Mouse (Mus musculus): ENCODE results near the gene Usp22.
A peak's percentile ranks its signal among the peaks of the same experiment; 100 is the strongest.
"Not testable (repeated sequence)": the region's sequence is repeated elsewhere in the genome, so short reads cannot be mapped to it uniquely, and the experiment has no call there.

Gene Usp22

GRCm38 (mm10) chr11:61183820-61184219 is 9.0 kb upstream of the Usp22 start:
- DNase-seq = no peak

DNA sequence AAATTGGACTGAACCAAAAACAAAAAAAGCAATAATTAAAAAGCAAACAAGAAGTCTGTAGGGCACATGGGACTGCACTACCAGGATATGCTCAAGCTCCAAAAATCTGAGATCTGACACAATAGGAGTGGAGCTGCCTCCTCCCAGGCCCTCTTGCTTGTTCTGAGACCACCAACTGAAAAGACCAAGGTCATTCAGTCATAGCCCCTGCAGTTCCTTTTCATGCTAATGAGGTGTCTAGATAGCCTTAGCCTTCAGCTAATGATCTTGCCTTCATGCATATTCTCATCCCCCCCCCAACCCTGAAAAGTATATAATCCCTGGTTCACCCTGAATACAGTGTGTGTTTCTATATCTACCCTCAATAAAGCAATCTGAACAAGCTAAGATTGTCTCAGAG is 6.8 kb upstream of the Usp22 start:
- DNase-seq = no peak

DNA sequence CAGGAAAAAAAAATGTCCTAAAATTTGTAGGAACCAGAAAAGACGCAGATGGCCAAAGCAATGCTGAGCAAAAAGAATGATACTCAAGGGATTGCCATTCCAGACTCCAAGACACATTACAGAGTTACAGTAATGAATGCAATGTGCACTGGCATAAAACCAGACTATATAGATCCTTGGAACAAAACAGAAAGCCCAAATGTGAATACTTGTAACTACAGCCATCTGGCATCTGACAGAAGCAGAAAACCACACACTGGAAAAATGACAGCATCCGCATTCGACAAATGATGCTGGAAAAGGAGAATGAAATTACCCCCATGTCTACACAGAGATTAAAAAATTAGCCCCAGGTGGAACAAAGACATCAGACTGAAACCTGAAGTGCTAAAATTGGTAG is 5.5 kb upstream of the Usp22 start:
- no peak for DNase-seq

DNA sequence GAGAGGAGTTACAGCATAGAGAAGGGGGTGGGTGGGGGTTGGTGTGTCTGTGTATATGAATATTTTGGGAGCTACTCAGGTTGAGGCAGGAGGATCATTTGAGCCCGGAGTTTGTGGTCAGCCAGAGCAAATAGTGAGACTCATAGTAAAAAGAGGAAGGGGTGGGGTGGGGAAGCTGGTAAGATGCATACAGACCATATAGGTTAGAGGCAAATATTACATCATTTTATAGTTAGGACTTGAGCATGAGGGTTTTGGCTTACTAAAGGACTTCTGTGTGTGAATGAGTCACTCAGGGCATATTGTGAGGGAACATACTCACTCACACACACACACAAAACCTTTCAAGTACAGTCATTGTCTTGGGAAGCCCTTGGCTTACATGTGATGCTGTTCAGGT is 1.5 kb upstream of the Usp22 start:
- no peak for DNase-seq

- DNase-seq = no peak
Observed at GRCm38 (mm10) chr11:61175778-61176177, 923 bp upstream of the Usp22 start.

GRCm38 (mm10) chr11:61174291-61174820 is 499 bp downstream of the Usp22 start:
- DNase-seq = peak; percentile 69

DNA sequence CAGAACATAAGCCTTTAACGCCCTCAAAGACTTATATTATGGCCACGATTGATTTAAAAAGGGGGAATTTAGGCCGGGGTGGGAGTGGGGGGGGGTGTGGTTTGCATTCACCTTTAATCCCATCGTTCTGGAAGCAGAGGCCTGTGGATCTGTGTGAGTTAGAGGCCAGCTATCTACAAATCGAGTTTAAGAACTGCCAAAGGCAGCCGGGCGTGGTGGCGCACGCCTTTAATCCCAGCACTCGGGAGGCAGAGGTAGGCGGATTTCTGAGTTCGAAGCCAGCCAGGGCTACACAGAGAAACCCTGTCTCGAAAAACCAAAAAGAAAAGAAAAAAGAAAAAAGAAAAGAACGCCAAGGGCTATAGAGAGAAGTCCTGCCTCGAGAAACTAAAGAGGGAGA is 1.4 kb downstream of the Usp22 start:
- DNase-seq = not testable (repeated sequence)

DNA sequence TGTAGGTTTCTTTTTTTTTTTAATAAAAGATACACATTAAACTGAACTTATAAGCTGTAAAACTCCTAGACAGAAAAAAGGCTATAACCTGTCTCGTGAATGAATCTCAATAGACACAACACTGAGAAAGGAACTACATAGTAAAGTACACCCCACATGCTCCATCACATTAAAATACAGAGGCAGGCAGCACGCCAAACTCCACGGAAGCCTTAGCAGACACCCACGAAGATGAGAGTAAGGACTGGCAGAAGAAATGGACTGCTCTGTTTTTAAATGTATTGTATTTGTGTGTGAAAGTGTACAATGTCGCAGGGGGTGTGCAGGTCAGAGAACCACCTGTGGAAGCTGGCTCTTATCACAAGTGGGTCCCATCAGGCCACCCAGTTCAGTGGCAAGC is 4.7 kb downstream of the Usp22 start:
- DNase-seq = no peak

DNA sequence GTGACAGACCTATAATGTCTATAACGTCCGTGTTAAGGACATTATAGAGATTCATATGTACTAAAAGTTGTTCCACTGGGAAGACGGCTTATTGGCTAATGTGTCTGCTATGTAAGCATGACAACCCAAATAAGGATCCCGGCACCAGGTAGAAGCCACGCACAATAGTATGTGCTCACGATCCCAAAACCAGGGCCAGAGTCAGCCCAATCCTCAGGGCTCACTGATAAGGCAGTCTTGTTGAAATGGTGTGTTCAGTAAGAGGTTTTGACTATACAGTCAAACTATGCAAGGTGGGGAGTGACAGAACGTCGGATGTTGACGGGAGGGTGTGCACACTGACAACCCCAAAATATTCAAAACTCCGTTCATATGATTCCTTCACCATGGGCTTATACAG is 10.0 kb downstream of the Usp22 start:
- DNase-seq = no peak

DNA sequence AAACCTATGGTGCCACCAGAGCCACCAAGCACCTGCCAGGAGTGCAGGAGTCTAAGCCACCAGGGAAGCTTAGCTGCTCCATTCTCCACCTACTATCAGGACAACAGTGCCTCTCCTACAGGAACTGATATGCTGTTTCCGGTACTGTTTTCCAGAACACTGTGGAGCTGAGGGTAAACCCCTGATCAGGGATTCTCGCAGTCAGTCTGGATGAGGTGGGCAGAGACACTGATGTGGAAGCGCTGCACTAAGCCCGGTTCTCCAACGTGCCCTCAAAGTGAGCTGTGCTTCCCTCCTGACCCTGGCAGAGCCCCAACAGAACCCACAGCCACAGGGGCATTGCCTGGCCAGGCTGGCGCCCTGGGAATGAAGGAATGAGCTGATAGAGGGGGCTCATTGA is 10.5 kb downstream of the Usp22 start:
- no peak for DNase-seq

- no peak for DNase-seq
Observed at GRCm38 (mm10) chr11:61163341-61163740, 11.5 kb downstream of the Usp22 start.

DNA sequence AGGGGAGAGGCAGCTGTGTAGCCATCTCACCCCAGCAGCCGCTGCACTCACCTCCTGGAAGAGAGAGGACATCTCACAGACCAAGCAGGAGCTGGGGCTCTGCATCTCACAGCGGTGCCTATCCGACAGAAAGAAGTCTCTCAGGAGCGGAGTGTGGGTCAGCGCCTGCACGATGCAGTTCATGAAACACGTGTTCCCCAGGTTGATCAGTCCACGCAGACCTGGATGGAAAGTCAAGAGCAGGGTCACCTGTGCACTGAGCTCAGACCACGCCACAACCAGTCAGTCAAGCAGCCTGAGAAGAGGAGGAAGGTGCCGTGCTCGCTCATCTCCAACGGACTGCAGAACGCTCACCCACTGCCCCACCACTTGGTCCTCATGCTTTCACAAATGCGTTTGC is 12.1 kb downstream of the Usp22 start:
- no peak for DNase-seq

DNA sequence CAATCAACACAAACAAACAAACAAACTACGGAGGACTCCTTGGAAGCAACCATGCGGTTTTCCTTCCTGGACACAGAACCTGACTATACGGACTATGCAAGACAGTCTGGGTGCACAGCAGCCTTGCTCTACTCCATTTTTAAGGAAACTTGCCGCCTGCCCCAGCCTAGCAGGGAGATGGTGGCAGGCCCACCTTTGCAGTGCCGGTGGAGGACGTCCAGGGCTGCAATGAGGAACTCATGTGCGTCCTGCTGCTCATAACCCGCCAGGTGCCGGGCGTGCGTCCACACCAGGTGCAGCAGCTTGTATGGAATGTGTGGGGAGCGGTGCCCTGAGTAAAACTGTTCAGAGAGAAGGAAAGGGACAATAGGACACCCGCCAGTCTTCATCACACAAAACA is 13.7 kb downstream of the Usp22 start:
- DNase-seq = no peak

GRCm38 (mm10) chr11:61159796-61160732 is 14.8 kb downstream of the Usp22 start:
- DNase-seq = no peak

DNA sequence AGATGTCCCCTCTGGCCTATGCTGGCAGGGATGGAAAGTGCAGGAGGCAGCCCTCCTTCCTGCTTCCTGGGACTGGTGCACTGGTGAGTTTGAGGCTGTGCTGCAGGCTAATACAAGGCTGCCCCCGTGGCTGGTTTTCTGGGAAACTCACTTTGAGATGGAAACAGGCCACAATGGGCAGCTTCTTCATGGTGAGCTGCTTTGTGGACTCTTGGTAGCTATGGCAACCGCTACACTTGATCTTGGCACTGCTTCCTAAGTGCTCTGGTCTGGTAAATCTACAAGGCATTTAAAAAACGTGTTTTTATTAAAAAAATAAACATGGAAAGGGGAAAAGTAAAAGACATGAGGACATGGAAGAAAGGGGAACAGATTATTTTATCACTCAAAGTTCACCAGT is 16.7 kb downstream of the Usp22 start:
- no peak for DNase-seq

GRCm38 (mm10) chr11:61155727-61156126 is 19.1 kb downstream of the Usp22 start:
- DNase-seq = peak; percentile 44

- DNase-seq = no peak
Observed at GRCm38 (mm10) chr11:61150233-61151001, 24.4 kb downstream of the Usp22 start.

GRCm38 (mm10) chr11:61147300-61147683 is 27.6 kb downstream of the Usp22 start:
- no peak for DNase-seq

DNA sequence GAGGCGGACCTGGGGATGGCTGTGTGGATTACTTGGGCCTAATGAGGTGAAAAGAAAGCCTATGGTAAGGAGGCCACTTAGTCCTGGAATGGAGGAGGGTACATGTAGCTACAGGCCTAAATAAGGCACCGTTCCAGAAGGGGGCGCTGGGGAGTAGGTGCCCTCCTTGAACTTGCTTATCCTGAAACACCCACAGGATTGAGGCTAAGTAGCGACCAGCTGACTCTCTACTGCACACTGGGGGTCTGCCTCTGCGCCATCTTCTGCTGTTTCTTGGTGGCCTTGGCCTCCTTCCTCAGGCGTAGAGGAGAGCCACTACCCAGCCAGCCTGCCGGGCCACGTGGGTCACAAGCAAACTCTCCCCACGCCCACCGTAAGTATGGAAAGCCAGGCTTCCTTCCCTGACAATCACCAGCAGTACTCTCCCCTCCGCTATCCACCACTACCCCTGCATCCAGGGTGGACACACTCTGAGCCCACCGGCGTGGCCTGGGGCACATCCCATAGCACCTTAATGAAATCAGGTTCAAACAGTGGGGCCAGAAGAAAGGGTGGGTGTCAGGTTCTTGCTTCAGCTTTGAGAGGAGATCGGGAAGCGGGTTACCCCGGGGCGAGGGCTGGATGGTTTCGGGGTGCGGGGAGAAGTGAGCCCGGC is 28.1 kb downstream of the Usp22 start:
- no peak for DNase-seq

DNA sequence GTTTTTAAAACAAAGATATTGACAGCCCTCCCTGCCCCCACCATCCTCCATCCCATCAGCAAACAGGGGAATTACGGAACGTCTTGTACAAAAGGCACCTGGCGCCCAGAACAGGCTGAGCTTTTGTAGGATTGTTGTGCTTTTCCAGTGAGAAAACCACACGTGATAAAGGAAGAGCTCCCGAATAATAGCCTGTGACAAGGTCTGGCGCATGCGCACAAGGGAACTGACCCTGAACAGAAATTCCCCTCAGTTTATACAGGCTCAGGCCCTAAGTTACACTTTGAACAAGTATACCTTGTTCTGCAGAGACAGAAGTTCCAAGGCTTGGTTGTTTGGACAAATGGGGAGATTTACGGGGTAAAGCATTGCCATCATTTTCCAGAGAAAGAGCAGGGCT is 29.3 kb downstream of the Usp22 start:
- DNase-seq = no peak

DNA sequence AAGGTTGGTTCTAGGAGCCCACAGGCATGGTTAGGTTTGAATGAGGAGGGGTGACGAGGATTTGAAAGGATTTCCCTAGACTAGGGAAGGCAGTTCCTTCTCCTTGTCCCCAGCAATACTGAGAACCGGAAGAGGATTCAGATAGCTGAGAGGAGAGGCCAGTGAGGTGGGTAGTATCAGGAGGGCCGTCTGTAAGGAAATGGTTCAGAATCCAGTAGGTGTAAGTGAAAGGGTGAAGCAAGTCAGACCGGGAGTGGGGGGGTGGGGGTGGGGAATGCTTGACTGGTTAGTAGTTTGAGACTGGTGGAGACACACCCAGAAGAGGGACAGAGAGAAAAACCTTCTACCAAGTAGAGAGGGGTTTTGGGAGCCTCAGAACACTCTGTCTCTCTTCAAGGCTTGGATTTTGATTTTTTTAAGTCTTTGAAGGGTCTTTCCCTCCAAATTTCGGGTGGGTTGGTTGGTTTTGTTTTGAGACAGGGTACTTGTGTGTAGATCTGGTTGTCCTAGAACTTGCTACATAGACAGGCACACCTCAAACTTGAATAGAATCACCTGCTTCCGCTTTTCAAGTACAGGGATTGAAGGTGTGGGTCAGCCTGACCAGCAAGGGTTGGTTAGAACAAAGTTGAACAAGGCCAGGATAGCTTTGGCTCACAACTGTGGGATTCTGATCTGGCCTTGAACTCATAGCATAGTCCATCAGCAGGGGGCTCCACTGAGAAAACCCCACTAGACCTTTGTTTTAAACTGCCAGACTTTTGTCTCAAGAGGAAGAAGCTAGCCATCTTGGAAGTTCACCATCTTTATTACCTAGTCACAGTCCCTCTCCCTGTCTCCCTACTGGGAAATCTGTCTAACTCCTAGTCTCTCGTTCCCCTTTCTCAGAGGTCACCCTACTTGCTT is 31.0 kb downstream of the Usp22 start:
- no peak for DNase-seq

DNA sequence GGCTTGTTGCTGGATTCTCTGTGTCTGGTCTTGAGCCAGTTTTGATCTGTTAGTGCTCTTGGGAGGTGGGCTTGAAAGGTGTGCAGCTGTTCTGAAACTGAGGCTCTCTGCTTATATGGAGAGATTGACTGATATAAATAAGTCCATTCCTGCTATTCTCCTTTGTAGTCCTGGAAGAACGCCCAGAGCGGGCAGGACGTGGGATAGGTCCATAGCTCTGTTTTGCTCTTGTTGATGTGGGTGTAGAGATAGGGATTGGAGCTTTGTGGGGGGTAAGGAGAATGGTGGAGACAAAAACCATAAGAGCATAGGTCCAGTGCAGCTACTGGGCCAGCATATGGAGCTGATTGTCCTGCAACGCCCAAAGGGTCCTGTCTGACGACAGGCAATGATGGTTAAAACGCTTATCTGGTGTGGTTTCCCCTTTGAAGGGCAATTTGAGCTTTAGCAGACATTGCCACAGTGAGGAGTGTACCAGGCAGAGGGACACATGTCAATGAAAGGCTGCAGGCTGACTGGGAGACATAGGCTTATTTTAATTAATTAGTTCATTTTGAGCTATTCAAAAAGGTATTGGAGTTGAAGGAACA is 31.8 kb downstream of the Usp22 start:
- DNase-seq = no peak
